Mouse (Mus musculus) CD4-positive, CD25-positive, alpha-beta regulatory T cell, adult 2 months (primary cell): Measurements from ENCODE around the gene Cald1.

Experiments used
- DNase-seq: peaks from one replicate; pipeline ENCODE4 v3.0.0-alpha.2; 2012; ENCODE audit warnings: low read depth, low spot score

Cald1 gene

GRCm38 (mm10) chr6:34613122-34613521 lies 14.8 kb downstream of the Cald1 start:
- no peak for DNase-seq

GRCm38 (mm10) chr6:34615419-34615818 lies 17.1 kb downstream of the Cald1 start:
- DNase-seq, result no peak

GRCm38 (mm10) chr6:34619494-34619893 lies 21.2 kb downstream of the Cald1 start:
- DNase-seq, result no peak

GRCm38 (mm10) chr6:34620242-34620641 lies 21.9 kb downstream of the Cald1 start:
- DNase-seq, result no peak

- no peak for DNase-seq
Measured at GRCm38 (mm10) chr6:34622865-34623264, 24.6 kb downstream of the Cald1 start.

- DNase-seq, result no peak
Measured at GRCm38 (mm10) chr6:34623290-34623689, 25.0 kb downstream of the Cald1 start.

GRCm38 (mm10) chr6:34624536-34624935 lies 26.2 kb downstream of the Cald1 start:
- no peak for DNase-seq

GRCm38 (mm10) chr6:34626586-34627245 lies 28.4 kb downstream of the Cald1 start:
- DNase-seq, result no peak

- no peak for DNase-seq
Measured at GRCm38 (mm10) chr6:34628131-34628530, 29.8 kb downstream of the Cald1 start.

GRCm38 (mm10) chr6:34633776-34634175 lies 35.5 kb downstream of the Cald1 start:
- DNase-seq, result no peak

GRCm38 (mm10) chr6:34637588-34638438 lies 39.5 kb downstream of the Cald1 start:
- no peak for DNase-seq

GRCm38 (mm10) chr6:34638667-34639066 lies 40.4 kb downstream of the Cald1 start:
- no peak for DNase-seq

- no peak for DNase-seq
Measured at GRCm38 (mm10) chr6:34640226-34640625, 41.9 kb downstream of the Cald1 start.

GRCm38 (mm10) chr6:34641081-34641480 lies 42.8 kb downstream of the Cald1 start:
- no peak for DNase-seq

- DNase-seq, result no peak
Measured at GRCm38 (mm10) chr6:34642075-34642547, 43.8 kb downstream of the Cald1 start.

GRCm38 (mm10) chr6:34648017-34648787 lies 49.9 kb downstream of the Cald1 start:
- no peak for DNase-seq

GRCm38 (mm10) chr6:34651298-34651697 lies 53.0 kb downstream of the Cald1 start:
- DNase-seq, result no peak

- DNase-seq, result no peak
Measured at GRCm38 (mm10) chr6:34655719-34656118, 57.4 kb downstream of the Cald1 start.

GRCm38 (mm10) chr6:34658791-34659190 lies 60.5 kb downstream of the Cald1 start:
- DNase-seq, result no peak

GRCm38 (mm10) chr6:34660724-34661123 lies 62.4 kb downstream of the Cald1 start:
- DNase-seq, result no peak

GRCm38 (mm10) chr6:34662626-34663025 lies 64.3 kb downstream of the Cald1 start:
- DNase-seq, result no peak

GRCm38 (mm10) chr6:34664291-34664690 lies 66.0 kb downstream of the Cald1 start:
- no peak for DNase-seq
